Mouse (Mus musculus) heart, adult 2 months (tissue): ENCODE measurements around the gene Olfr461.

ENCODE experiments used
- CTCF ChIP-seq: fragments of 200-600 bp; IDR thresholded peaks from 2 replicates; pipeline ENCODE4 v1.8.1; 2022; ENCODE audit warnings: antibody characterized with exemption, mild to moderate bottlenecking, moderate library complexity
- EP300 ChIP-seq: fragments of 200-500 bp; IDR thresholded peaks from 2 replicates; pipeline ENCODE4 v1.6.1; 2011; ENCODE audit warnings: low read depth, low read length, control low read depth; ENCODE audit not compliant: insufficient read depth
- POLR2A ChIP-seq: fragments of 200-500 bp; IDR thresholded peaks from 2 replicates; pipeline ENCODE4 v1.6.1; 2011; ENCODE audit warnings: mild to moderate bottlenecking, low read depth, low read length, control low read depth; ENCODE audit not compliant: insufficient read depth

DNA sequence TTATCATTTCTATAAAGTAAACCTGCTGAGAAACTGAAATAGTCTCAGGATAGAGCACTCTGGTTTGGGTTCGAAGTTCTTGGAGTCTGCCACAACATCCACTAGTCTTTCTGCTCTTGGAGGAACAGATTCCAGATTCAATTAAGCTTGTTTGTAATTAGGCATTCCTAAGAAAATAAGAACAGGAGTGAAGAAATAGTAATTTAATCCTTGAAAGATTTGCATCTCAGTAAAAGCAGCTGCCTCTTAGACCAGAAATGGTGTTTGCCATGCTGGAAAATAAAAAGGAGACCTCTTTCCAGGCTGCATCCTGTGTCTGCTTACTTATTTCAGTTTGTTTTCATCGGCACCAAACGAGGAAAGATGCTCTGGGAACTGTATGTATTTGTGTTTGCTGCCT lies 61.6 kb downstream of the Olfr461 start, which contains the start of gene Tas2r108:
- TF ChIP-seq CTCF (no peak), POLR2A (no peak), EP300 (no peak)
